Mouse (Mus musculus) erythroblast, adult 5-6 weeks (primary cell): ENCODE measurements around the gene Vps4a. TPM values are rescaled to one million over a fixed set of nuclear protein-coding genes. Genes with fewer than 3 reads are reported as not detected.
A peak's percentile ranks its signal among the peaks of the same experiment; 100 is the strongest.
"Not testable (repeated sequence)": the region's sequence is repeated elsewhere in the genome, so short reads cannot be mapped to it uniquely, and the experiment has no call there.

Experiments
- ATAC-seq: replicated peaks from 2 replicates; pipeline ENCODE4 v1.8.0; 2016; ENCODE audit warnings: moderate number of reproducible peaks, mild to moderate bottlenecking, moderate TSS enrichment, inconsistent platforms; ENCODE audit not compliant: poor library complexity, low FRiP score, severe bottlenecking
- total RNA-seq, 2 experiments: library from RNA; stranded (forward) in 1 of 2; stranded (reverse) in 1 of 2; fragments of 150-400 nt in 1 of 2; fragments of 200-764, 138-1000 nt in 1 of 2; gene quantifications; 2 replicates each; pipeline versions ENCODE4 v1.2.3 to v1.2.4; 2015 to 2017; ENCODE audit warnings: low replicate concordance in 2 of 2

Gene Vps4a
- total RNA-seq (2015; ENCODE audit: low replicate concordance) (10.2 and 12.1 TPM in 2 replicates), total RNA-seq (2017; ENCODE audit: low replicate concordance) (9.1 and 10.7 TPM in 2 replicates)

GRCm38 (mm10) chr8:107030650-107031576, at the start of gene Vps4a:
Vps4a (plus strand) TSS chr8:107031222.
- peak; percentile 93 for ATAC-seq

- ATAC-seq = no peak
Measured at GRCm38 (mm10) chr8:106985404-106985821, 45.6 kb upstream of the Vps4a start.

GRCm38 (mm10) chr8:106985951-106986350, 45.1 kb upstream of the Vps4a start:
- no peak for ATAC-seq

GRCm38 (mm10) chr8:106987557-106987956, 43.5 kb upstream of the Vps4a start:
- no peak for ATAC-seq

GRCm38 (mm10) chr8:106991393-106991792, 39.6 kb upstream of the Vps4a start:
- ATAC-seq = peak; percentile 46; the same call in 1 of the 2 replicates

- ATAC-seq = not testable (repeated sequence)
Measured at GRCm38 (mm10) chr8:106996339-106996738, 34.7 kb upstream of the Vps4a start.

GRCm38 (mm10) chr8:106997416-106997815, 33.6 kb upstream of the Vps4a start:
- ATAC-seq = no peak

GRCm38 (mm10) chr8:106999068-106999467, 32.0 kb upstream of the Vps4a start:
- no peak for ATAC-seq

- peak; percentile 91 for ATAC-seq
Measured at GRCm38 (mm10) chr8:107002532-107002931, 28.5 kb upstream of the Vps4a start.

- ATAC-seq = no peak
Measured at GRCm38 (mm10) chr8:107007795-107008194, 23.2 kb upstream of the Vps4a start.

GRCm38 (mm10) chr8:107012666-107013065, 18.4 kb upstream of the Vps4a start:
- ATAC-seq = no peak

GRCm38 (mm10) chr8:107014915-107015314, 16.1 kb upstream of the Vps4a start:
- ATAC-seq = no peak

- ATAC-seq = no peak
Measured at GRCm38 (mm10) chr8:107023479-107023878, 7.5 kb upstream of the Vps4a start.

GRCm38 (mm10) chr8:107029310-107029709, 1.7 kb upstream of the Vps4a start:
- no peak for ATAC-seq

GRCm38 (mm10) chr8:107030058-107030457, 964 bp upstream of the Vps4a start:
- no peak for ATAC-seq

- ATAC-seq = peak; percentile 13
Measured at GRCm38 (mm10) chr8:107031577-107032090, 612 bp downstream of the Vps4a start.

- not testable (repeated sequence) for ATAC-seq
Measured at GRCm38 (mm10) chr8:107033609-107034008, 2.6 kb downstream of the Vps4a start.

- ATAC-seq = no peak
Measured at GRCm38 (mm10) chr8:107035641-107036040, 4.6 kb downstream of the Vps4a start.

- ATAC-seq = no peak
Measured at GRCm38 (mm10) chr8:107036626-107037025, 5.6 kb downstream of the Vps4a start.

GRCm38 (mm10) chr8:107040632-107041031, 9.6 kb downstream of the Vps4a start:
- no peak for ATAC-seq

- no peak for ATAC-seq
Measured at GRCm38 (mm10) chr8:107045478-107045877, 14.5 kb downstream of the Vps4a start.
